Mouse (Mus musculus) natural killer cell, adult 2 months (primary cell): ENCODE measurements at regions not wholly inside any gene's neighbourhood (a gene's known extent, or its start where the extent isn't known, plus 50 kb on each side); places are given as distances from the start of the nearest gene placed in this dataset.

Source experiments
- DNase-seq, 2 experiments: peaks; one replicate each; pipeline ENCODE4 v3.0.0; 2022; ENCODE audit warnings: low spot score in 2 of 2

GRCm38 (mm10) chr10:21446641-21447040 is 69.5 kb downstream of the Aldh8a1 start:
- no peak for DNase-seq

- DNase-seq: no peak
These were observed 71.0 kb downstream of the Aldh8a1 start for GRCm38 (mm10) chr10:21448132-21448531.

GRCm38 (mm10) chr10:21448942-21449341 is 71.9 kb downstream of the Aldh8a1 start:
- DNase-seq: no peak

GRCm38 (mm10) chr10:21452611-21453010 is 75.5 kb downstream of the Aldh8a1 start:
- DNase-seq: no peak

- no peak for DNase-seq
These were observed 76.4 kb downstream of the Aldh8a1 start for GRCm38 (mm10) chr10:21453527-21453926.

- DNase-seq: no peak
These were observed 77.1 kb downstream of the Aldh8a1 start for GRCm38 (mm10) chr10:21454153-21454552.

- no peak for DNase-seq
These were observed 77.7 kb downstream of the Aldh8a1 start for GRCm38 (mm10) chr10:21454757-21455156.

GRCm38 (mm10) chr10:21455863-21456262 is 78.8 kb downstream of the Aldh8a1 start:
- DNase-seq: no peak

GRCm38 (mm10) chr10:21456359-21456758 is 79.3 kb downstream of the Aldh8a1 start:
- no peak for DNase-seq

- DNase-seq: no peak
These were observed 79.9 kb downstream of the Aldh8a1 start for GRCm38 (mm10) chr10:21456991-21457390.

- DNase-seq: no peak
These were observed 81.5 kb downstream of the Aldh8a1 start for GRCm38 (mm10) chr10:21458608-21459007.

- DNase-seq: no peak
These were observed 83.0 kb downstream of the Aldh8a1 start for GRCm38 (mm10) chr10:21460062-21460461.

- no peak for DNase-seq
These were observed 85.8 kb downstream of the Aldh8a1 start for GRCm38 (mm10) chr10:21462915-21463314.

- peak; percentile 52 to 79 for DNase-seq
These were observed 88.3 kb downstream of the Aldh8a1 start for GRCm38 (mm10) chr10:21465362-21465761.

GRCm38 (mm10) chr10:21465806-21466377 is 88.8 kb downstream of the Aldh8a1 start:
- no peak for DNase-seq

GRCm38 (mm10) chr10:21467425-21468085 is 90.5 kb downstream of the Aldh8a1 start:
- no peak for DNase-seq

GRCm38 (mm10) chr10:21468421-21468820 is 91.3 kb downstream of the Aldh8a1 start:
- peak in 1 of 2 experiments; percentile 53 for DNase-seq

GRCm38 (mm10) chr10:21469961-21470360 is 92.9 kb downstream of the Aldh8a1 start:
- no peak for DNase-seq

GRCm38 (mm10) chr10:21470589-21470988 is 93.5 kb downstream of the Aldh8a1 start:
- no peak for DNase-seq

- no peak for DNase-seq
These were observed 97.2 kb downstream of the Aldh8a1 start for GRCm38 (mm10) chr10:21474242-21474641.

- no peak for DNase-seq
These were observed 100.9 kb downstream of the Aldh8a1 start for GRCm38 (mm10) chr10:21478004-21478403.

- DNase-seq: peak; percentile 11 to 22
These were observed 102.3 kb downstream of the Aldh8a1 start for GRCm38 (mm10) chr10:21479403-21479802.

GRCm38 (mm10) chr10:21481255-21481654 is 104.2 kb downstream of the Aldh8a1 start:
- no peak for DNase-seq

GRCm38 (mm10) chr10:21482055-21482454 is 105.0 kb downstream of the Aldh8a1 start:
- DNase-seq: no peak
